Mouse (Mus musculus) testis, adult 2 months (tissue): ENCODE measurements at regions not wholly inside any gene's neighbourhood (a gene's known extent, or its start where the extent isn't known, plus 50 kb on each side); places are given as distances from the start of the nearest gene placed in this dataset.

Source experiments
- H3K27ac ChIP-seq: fragments of 200-500 bp; 2 replicates; pipeline ENCODE4 v1.5.1; 2012; ENCODE audit warnings: low read depth, low read length; ENCODE audit not compliant: control insufficient read depth, insufficient read depth
- H3K27me3 ChIP-seq: fragments of 200-500 bp; 2 replicates; pipeline ENCODE4 v1.6.1; 2012; ENCODE audit warnings: mild to moderate bottlenecking, low read length, moderate library complexity; ENCODE audit not compliant: control insufficient read depth, insufficient read depth
- H3K36me3 ChIP-seq: fragments of 200-500 bp; 2 replicates; pipeline ENCODE4 v1.6.1; 2012; ENCODE audit warnings: mild to moderate bottlenecking, low read length; ENCODE audit not compliant: control insufficient read depth, insufficient read depth
- H3K4me1 ChIP-seq: fragments of 200-500 bp; 2 replicates; pipeline ENCODE4 v1.6.1; 2012; ENCODE audit warnings: low read length; ENCODE audit not compliant: control insufficient read depth, insufficient read depth
- H3K4me3 ChIP-seq: fragments of 200-500 bp; 2 replicates; pipeline ENCODE4 v1.5.1; 2012; ENCODE audit warnings: low read depth, mild to moderate bottlenecking, low read length, moderate library complexity, mixed read lengths; ENCODE audit not compliant: control insufficient read depth
- CTCF ChIP-seq: fragments of 200-500 bp; IDR thresholded peaks from 2 replicates; pipeline ENCODE4 v1.5.1; 2012; ENCODE audit warnings: low read depth, mild to moderate bottlenecking, inconsistent platforms, low read length, moderate library complexity; ENCODE audit not compliant: control insufficient read depth, insufficient read depth, insufficient replicate concordance
- POLR2A ChIP-seq: fragments of 200-500 bp; IDR thresholded peaks from 2 replicates; pipeline ENCODE4 v1.6.1; 2012; ENCODE audit warnings: low read depth, mild to moderate bottlenecking, inconsistent platforms, low read length, moderate library complexity; ENCODE audit not compliant: control insufficient read depth

- TF ChIP-seq CTCF (no peak), POLR2A (no peak)
- Histone ChIP-seq H3K27ac (no peak overlapping the region), H3K4me1 (no peaks in the 10 kb centered on the region), H3K36me3 (no peaks in the 10 kb centered on the region), H3K4me3 (no peak overlapping the region), H3K27me3 (no peaks in the 10 kb centered on the region)
Measured at GRCm38 (mm10) chr13:71214776-71215175, 373.2 kb upstream of the Adamts16 start.

GRCm38 (mm10) chr13:71211363-71211762 lies 369.8 kb upstream of the Adamts16 start:
- H3K27ac ChIP-seq, result no peak overlapping the region
- no peak overlapping the region for H3K4me3 ChIP-seq
- no peaks in the 10 kb centered on the region for H3K27me3 ChIP-seq
- no peaks in the 10 kb centered on the region for H3K4me1 ChIP-seq
- H3K36me3 ChIP-seq, result no peaks in the 10 kb centered on the region
- no peak for TF ChIP-seq CTCF
- TF ChIP-seq POLR2A, result no peak

- TF ChIP-seq CTCF (no peak), POLR2A (no peak)
- Histone ChIP-seq H3K36me3 (no peaks in the 10 kb centered on the region), H3K4me1 (no peaks in the 10 kb centered on the region), H3K27ac (no peak overlapping the region), H3K27me3 (no peaks in the 10 kb centered on the region), H3K4me3 (no peak overlapping the region)
Measured at GRCm38 (mm10) chr13:71210658-71211251, 369.1 kb upstream of the Adamts16 start.

GRCm38 (mm10) chr13:71205708-71206107 lies 364.1 kb upstream of the Adamts16 start:
- TF ChIP-seq POLR2A (no peak), CTCF (no peak)
- no peaks in the 10 kb centered on the region for H3K4me1 ChIP-seq
- H3K4me3 ChIP-seq, result no peak overlapping the region
- no peaks in the 10 kb centered on the region for H3K27me3 ChIP-seq
- H3K36me3 ChIP-seq, result no peaks in the 10 kb centered on the region
- no peak overlapping the region for H3K27ac ChIP-seq

- Histone ChIP-seq H3K36me3 (no peaks in the 10 kb centered on the region), H3K27ac (no peak overlapping the region), H3K4me3 (no peak overlapping the region), H3K4me1 (no peaks in the 10 kb centered on the region), H3K27me3 (no peaks in the 10 kb centered on the region)
- TF ChIP-seq CTCF (no peak), POLR2A (no peak)
Measured at GRCm38 (mm10) chr13:71200656-71201055, 359.0 kb upstream of the Adamts16 start.

- no peaks in the 10 kb centered on the region for H3K36me3 ChIP-seq
- TF ChIP-seq POLR2A (no peak), CTCF (no peak)
- H3K4me3 ChIP-seq, result no peak overlapping the region
- H3K27me3 ChIP-seq, result no peaks in the 10 kb centered on the region
- H3K27ac ChIP-seq, result no peak overlapping the region
- H3K4me1 ChIP-seq, result no peaks in the 10 kb centered on the region
Measured at GRCm38 (mm10) chr13:71195675-71196074, 354.1 kb upstream of the Adamts16 start.

- no peaks in the 10 kb centered on the region for H3K27me3 ChIP-seq
- H3K4me1 ChIP-seq, result no peaks in the 10 kb centered on the region
- H3K36me3 ChIP-seq, result no peaks in the 10 kb centered on the region
- H3K27ac ChIP-seq, result no peak overlapping the region
- TF ChIP-seq CTCF (no peak), POLR2A (no peak)
- H3K4me3 ChIP-seq, result peak overlapping the region; percentile 49; the same call in 1 of the 2 replicates
Measured at GRCm38 (mm10) chr13:71184500-71184899, 342.9 kb upstream of the Adamts16 start.
